Mouse (Mus musculus) ES-E14 (cell line): Measurements from ENCODE around the gene Prkcz. TPM values are rescaled to one million over a fixed set of nuclear protein-coding genes. Genes with fewer than 3 reads are reported as not detected.

Experiments
- DNase-seq: peaks from one replicate; pipeline ENCODE4 v3.0.0-alpha.2; 2013; ENCODE audit warnings: low read depth, low spot score
- H3K27ac ChIP-seq: 2 replicates; pipeline ENCODE4 v1.5.1; 2012; ENCODE audit warnings: low read depth, mild to moderate bottlenecking, low read length, moderate library complexity, mixed read lengths; ENCODE audit not compliant: poor library complexity, insufficient read depth, severe bottlenecking
- H3K36me3 ChIP-seq: 2 replicates; pipeline ENCODE4 v1.6.1; 2012; ENCODE audit warnings: mild to moderate bottlenecking, low read length, moderate library complexity, mixed read lengths; ENCODE audit not compliant: control insufficient read depth, poor library complexity, insufficient read depth, severe bottlenecking
- H3K4me1 ChIP-seq, 2 experiments: fragments of 150-350 bp in 1 of 2; sonication (generic) in 1 of 2; 2 replicates each; pipeline ENCODE4 v1.6.1; 2012; ENCODE audit warnings: low read length in 2 of 2, mild to moderate bottlenecking in 1 of 2, mixed read lengths in 1 of 2; ENCODE audit not compliant: control insufficient read depth in 2 of 2, insufficient read depth in 2 of 2, poor library complexity in 1 of 2
- H3K4me3 ChIP-seq, 2 experiments: fragments of 150-350 bp in 1 of 2; sonication (generic) in 1 of 2; 2 replicates each; pipeline ENCODE4 v1.5.1; 2012; ENCODE audit warnings: low read length in 2 of 2, low read depth in 1 of 2, mild to moderate bottlenecking in 1 of 2, mixed read lengths in 1 of 2; ENCODE audit not compliant: insufficient read depth in 1 of 2, poor library complexity in 1 of 2, severe bottlenecking in 1 of 2
- H3K9ac ChIP-seq: 2 replicates; pipeline ENCODE4 v1.6.1; 2012; ENCODE audit warnings: low read depth, mild to moderate bottlenecking, low read length, mixed read lengths; ENCODE audit not compliant: poor library complexity, insufficient read depth, severe bottlenecking
- H3K9me3 ChIP-seq: fragments of 150-350 bp; sonication (generic); 2 replicates; pipeline ENCODE4 v1.6.1; 2012; ENCODE audit warnings: low read depth, mild to moderate bottlenecking, low read length; ENCODE audit not compliant: control insufficient read depth, insufficient read depth
- CHD2 ChIP-seq: IDR thresholded peaks from 2 replicates; pipeline ENCODE4 v1.6.1; 2014; ENCODE audit warnings: mild to moderate bottlenecking, low read depth, low read length, inconsistent platforms
- HCFC1 ChIP-seq: IDR thresholded peaks from 2 replicates; pipeline ENCODE4 v1.6.1; 2012; ENCODE audit warnings: low read length, inconsistent platforms, borderline replicate concordance; ENCODE audit not compliant: insufficient read depth
- MAFK ChIP-seq: IDR thresholded peaks from 2 replicates; pipeline ENCODE4 v1.6.1; 2014; ENCODE audit warnings: mild to moderate bottlenecking, low read depth, low read length, inconsistent platforms; ENCODE audit not compliant: insufficient read depth
- ZC3H11A ChIP-seq: IDR thresholded peaks from 2 replicates; pipeline ENCODE4 v1.6.1; 2012; ENCODE audit warnings: low read depth, mild to moderate bottlenecking, inconsistent platforms, low read length, borderline replicate concordance
- ZNF384 ChIP-seq: IDR thresholded peaks from 2 replicates; pipeline ENCODE4 v1.6.1; 2012; ENCODE audit warnings: low read depth, low read length, inconsistent platforms
- in situ Hi-C, 2 experiments: fragments of 600-800 bp; cut with MboI; formaldehyde crosslinking; loops; one replicate each; pipeline ENCODE4 v1.15.1; 2025; ENCODE audit warnings: low sequenced_read_pairs in 2 of 2, inconsistent platforms in 1 of 2; ENCODE audit not compliant: unreplicated experiment in 2 of 2
- total RNA-seq: library from RNA; depleted of rRNA; stranded (reverse); fragments of 300-350 nt; gene quantifications from 2 replicates; pipeline ENCODE4 v1.2.3, GENCODE M21; 2012

Gene Prkcz
- total RNA-seq, 1 experiment, result 17.0 TPM

GRCm38 (mm10) chr4:155295026-155295590 is 66.1 kb downstream of the Prkcz start:
- peaks cover 3% of the 10 kb centered on the region; the same call in 1 of the 2 replicates for H3K36me3 ChIP-seq
- no peak overlapping the region for H3K9ac ChIP-seq
- H3K4me3 ChIP-seq, result no peak overlapping the region
- H3K27ac ChIP-seq, result no peak overlapping the region
- in situ Hi-C loops, result no loop called here
- H3K4me1 ChIP-seq, result peaks cover under 1 to 28% of the 10 kb centered on the region in 2 experiments; a peak in 3 of 4 replicates
- H3K9me3 ChIP-seq, result no peaks in the 10 kb centered on the region
- TF ChIP-seq MAFK (no peak), ZC3H11A (no peak), HCFC1 (no peak), CHD2 (no peak), ZNF384 (no peak)
- DNase-seq, result no peak

- in situ Hi-C loops, result no loop called here
- DNase-seq, result no peak
- H3K9me3 ChIP-seq, result no peaks in the 10 kb centered on the region
- TF ChIP-seq CHD2 (no peak), HCFC1 (no peak), MAFK (no peak), ZC3H11A (no peak), ZNF384 (no peak)
- peaks cover 6% of the 10 kb centered on the region; the same call in 1 of the 2 replicates for H3K36me3 ChIP-seq
- no peak overlapping the region for H3K4me3 ChIP-seq
- H3K4me1 ChIP-seq, result peaks cover 3 to 31% of the 10 kb centered on the region in 2 experiments; a peak in 3 of 4 replicates
- H3K27ac ChIP-seq, result no peak overlapping the region
- no peak overlapping the region for H3K9ac ChIP-seq
Measured at GRCm38 (mm10) chr4:155294381-155294780, 66.8 kb downstream of the Prkcz start.

GRCm38 (mm10) chr4:155292863-155293262 is 68.3 kb downstream of the Prkcz start:
- no peak for DNase-seq
- Histone ChIP-seq H3K27ac (no peak overlapping the region), H3K9ac (no peak overlapping the region), H3K4me3 (no peak overlapping the region), H3K9me3 (no peaks in the 10 kb centered on the region), H3K36me3 (peaks cover 6% of the 10 kb centered on the region; the same call in 1 of the 2 replicates), H3K4me1 (peaks cover 3 to 35% of the 10 kb centered on the region in 2 experiments; a peak in 3 of 4 replicates)
- TF ChIP-seq ZNF384, result no peak
- TF ChIP-seq CHD2, result no peak
- no peak for TF ChIP-seq HCFC1
- no peak for TF ChIP-seq ZC3H11A
- TF ChIP-seq MAFK, result no peak
- in situ Hi-C loops, result no loop called here

DNA sequence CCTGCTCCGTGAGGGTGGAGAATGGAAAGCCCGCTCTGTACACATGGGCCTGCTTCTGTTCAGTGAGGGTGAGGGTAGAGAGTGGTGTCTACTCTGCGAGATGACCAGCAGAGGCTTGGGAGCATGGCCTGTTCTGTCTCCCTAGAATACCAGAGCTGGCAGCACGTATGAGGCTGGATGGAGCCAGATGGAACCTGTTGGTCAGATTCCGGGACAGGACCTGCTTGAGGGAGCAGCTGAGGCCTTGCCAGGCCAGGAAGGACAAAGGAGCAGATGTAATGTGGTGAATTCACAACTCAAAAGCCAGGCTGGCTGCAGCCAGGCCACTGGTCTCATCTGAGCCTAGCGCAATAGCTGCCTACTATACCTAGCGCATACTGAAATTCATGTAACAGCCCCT is 71.1 kb downstream of the Prkcz start:
- Histone ChIP-seq H3K9me3 (no peaks in the 10 kb centered on the region), H3K4me1 (peaks cover 3 to 35% of the 10 kb centered on the region in 2 experiments; a peak in 3 of 4 replicates), H3K27ac (no peak overlapping the region; the same call in 1 of the 2 replicates), H3K36me3 (peaks cover 6% of the 10 kb centered on the region; the same call in 1 of the 2 replicates), H3K4me3 (no peak overlapping the region), H3K9ac (no peak overlapping the region)
- in situ Hi-C loops, result no loop called here
- DNase-seq, result no peak
- TF ChIP-seq ZNF384, result no peak
- no peak for TF ChIP-seq HCFC1
- TF ChIP-seq CHD2, result no peak
- no peak for TF ChIP-seq MAFK
- no peak for TF ChIP-seq ZC3H11A
